In the genomic region with DNA sequence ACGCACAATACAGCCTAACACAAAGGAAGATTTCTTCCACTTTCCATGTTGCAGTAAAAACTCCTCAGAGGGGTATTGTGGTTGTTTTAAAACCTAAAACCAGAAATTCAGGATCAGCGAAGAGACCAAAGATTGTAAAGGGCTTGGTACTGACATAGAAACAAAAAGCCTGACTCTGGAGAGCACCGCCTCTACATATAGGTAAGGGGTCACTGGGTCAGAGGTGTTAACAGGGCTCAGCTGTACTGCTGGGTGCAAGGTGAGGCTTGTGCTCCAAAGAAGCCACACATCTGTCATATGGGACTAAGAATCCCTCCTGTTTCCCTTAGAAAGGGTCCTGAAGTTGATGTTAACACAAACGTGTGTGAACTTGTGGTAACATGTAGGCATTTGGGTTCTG, we compare ENCODE assay signal across 20 mouse cellular contexts.
DNase-seq lines count a peak whose midpoint lies in the region; ATAC-seq and TF ChIP-seq lines count a peak whose summit lies in the region.
"Had no signal": no experiment of that assay in that cellular context is flagged by ENCODE, and none has a peak within 500 bp of the region (broad histone marks: within the 10 kb centered on the region; RNA-seq: fewer than 3 reads in every experiment).

No protein-coding gene starts in this region.

- no peak overlapping the region for H3K9ac ChIP-seq in liver, postnatal 0 days (replicated peaks)
- H3K9ac ChIP-seq in liver, embryonic 12.5 days, result no peak overlapping the region
- no peak overlapping the region for H3K9ac ChIP-seq in stomach, embryonic 16.5 days (ENCODE audit: low read length)
- no peak overlapping the region for H3K9ac ChIP-seq in forebrain, embryonic 13.5 days
- H3K9ac ChIP-seq: embryonic facial prominence, embryonic 12.5 days; forebrain, embryonic 15.5 days; heart, embryonic 13.5 days; hindbrain, embryonic 12.5 days; intestine, embryonic 15.5 days had no signal

- no peaks in the 10 kb centered on the region for H3K27me3 ChIP-seq in liver, postnatal 0 days (ENCODE audit: insufficient read depth, low read length)
- H3K27me3 ChIP-seq in liver, embryonic 12.5 days (replicated peaks), result no peaks in the 10 kb centered on the region
- no peaks in the 10 kb centered on the region for H3K27me3 ChIP-seq in stomach, embryonic 16.5 days (ENCODE audit: control insufficient read depth, insufficient read depth, low read length)
- H3K27me3 ChIP-seq in forebrain, embryonic 13.5 days, result no peaks in the 10 kb centered on the region
- H3K27me3 ChIP-seq: embryonic facial prominence, embryonic 12.5 days; forebrain, embryonic 15.5 days; heart, embryonic 13.5 days; hindbrain, embryonic 12.5 days; intestine, embryonic 15.5 days had no signal

- H3K4me1 ChIP-seq in liver, postnatal 0 days (ENCODE audit: insufficient read depth), result no peaks in the 10 kb centered on the region
- H3K4me1 ChIP-seq in liver, embryonic 12.5 days, result no peaks in the 10 kb centered on the region
- peaks cover 4% of the 10 kb centered on the region for H3K4me1 ChIP-seq in stomach, embryonic 16.5 days (ENCODE audit: control insufficient read depth, insufficient read depth, low read length)
- no peaks in the 10 kb centered on the region for H3K4me1 ChIP-seq in forebrain, embryonic 13.5 days
- H3K4me1 ChIP-seq: embryonic facial prominence, embryonic 12.5 days; forebrain, embryonic 15.5 days; heart, embryonic 10.5 days; heart, embryonic 13.5 days; hindbrain, embryonic 12.5 days; intestine, embryonic 15.5 days had no signal

- no peak for TF ChIP-seq CTCF in liver, postnatal 0 days (IDR thresholded peaks at IDR 0.05; ENCODE audit: low read depth)

- H3K36me3 ChIP-seq in liver, postnatal 0 days (replicated peaks; ENCODE audit: insufficient read depth, low read length), result no peaks in the 10 kb centered on the region
- H3K36me3 ChIP-seq in liver, embryonic 12.5 days, result no peaks in the 10 kb centered on the region
- H3K36me3 ChIP-seq in stomach, embryonic 16.5 days (ENCODE audit: control insufficient read depth, insufficient read depth, low read length), result no peaks in the 10 kb centered on the region
- no peaks in the 10 kb centered on the region for H3K36me3 ChIP-seq in forebrain, embryonic 13.5 days (ENCODE audit: poor library complexity, severe bottlenecking)
- H3K36me3 ChIP-seq: embryonic facial prominence, embryonic 12.5 days; forebrain, embryonic 15.5 days; heart, embryonic 10.5 days; heart, embryonic 13.5 days; hindbrain, embryonic 12.5 days; intestine, embryonic 15.5 days had no signal

- peak; percentile 10 for DNase-seq in adrenal gland, postnatal 10 days
- no peak for DNase-seq in adrenal gland, postnatal 14 days
- DNase-seq in liver, postnatal 0 days, result peak; percentile 16
- DNase-seq in urinary bladder, adult 18-20 months (ENCODE audit: low spot score in 2 of 2), result no peak
- DNase-seq: adrenal gland, postnatal 25 days; cerebellum, adult 18-20 months; cerebellum, adult 9-10 months; cerebellum, postnatal 14 days; gastrocnemius, postnatal 25 days; heart, adult 2 months had no signal

- WGBS in liver, postnatal 0 days (ENCODE audit: insufficient replicate concordance), result 75% methylated on average over 4 of the region's 4 CpGs
- 61% methylated on average over 4 of the region's 4 CpGs for WGBS in liver, embryonic 12.5 days (ENCODE audit: insufficient replicate concordance)
- 71% methylated on average over 4 of the region's 4 CpGs for WGBS in stomach, embryonic 16.5 days
- 80% methylated on average over 4 of the region's 4 CpGs for WGBS in forebrain, embryonic 13.5 days

- H3K9me3 ChIP-seq in liver, postnatal 0 days (ENCODE audit: low read length), result no peaks in the 10 kb centered on the region
- H3K9me3 ChIP-seq in liver, embryonic 12.5 days (replicated peaks), result no peaks in the 10 kb centered on the region
- no peaks in the 10 kb centered on the region for H3K9me3 ChIP-seq in stomach, embryonic 16.5 days (replicated peaks; ENCODE audit: control insufficient read depth, low read length)
- no peaks in the 10 kb centered on the region for H3K9me3 ChIP-seq in forebrain, embryonic 13.5 days (replicated peaks)
- H3K9me3 ChIP-seq: embryonic facial prominence, embryonic 12.5 days; forebrain, embryonic 15.5 days; heart, embryonic 10.5 days; heart, embryonic 13.5 days; hindbrain, embryonic 12.5 days; intestine, embryonic 15.5 days had no signal

- ATAC-seq in liver, postnatal 0 days, result peak; percentile 79; the same call in 1 of the 2 replicates
- no peak for ATAC-seq in liver, embryonic 12.5 days
- peak; percentile 74 for ATAC-seq in stomach, embryonic 16.5 days (ENCODE audit: insufficient read depth, low FRiP score)
- ATAC-seq in forebrain, embryonic 13.5 days, result no peak
- ATAC-seq: forebrain, embryonic 15.5 days; hindbrain, embryonic 16.5 days; intestine, embryonic 15.5 days had no signal

- H3K4me2 ChIP-seq in liver, postnatal 0 days (ENCODE audit: low read depth, low read length), result no peak overlapping the region
- H3K4me2 ChIP-seq in liver, embryonic 12.5 days, result no peak overlapping the region
- H3K4me2 ChIP-seq in stomach, embryonic 16.5 days (ENCODE audit: low read depth, low read length), result no peak overlapping the region
- no peak overlapping the region for H3K4me2 ChIP-seq in forebrain, embryonic 13.5 days
- H3K4me2 ChIP-seq: embryonic facial prominence, embryonic 12.5 days; forebrain, embryonic 15.5 days; heart, embryonic 13.5 days; hindbrain, embryonic 12.5 days; intestine, embryonic 15.5 days had no signal

- no peak for TF ChIP-seq EP300 in liver, postnatal 0 days (IDR thresholded peaks at IDR 0.05; ENCODE audit: low read depth)

- H3K4me3 ChIP-seq in liver, postnatal 0 days (ENCODE audit: low read depth, low read length), result no peak overlapping the region
- H3K4me3 ChIP-seq in liver, embryonic 12.5 days, result no peak overlapping the region
- H3K4me3 ChIP-seq in stomach, embryonic 16.5 days (replicated peaks; ENCODE audit: low read length), result no peak overlapping the region
- no peak overlapping the region for H3K4me3 ChIP-seq in forebrain, embryonic 13.5 days
- H3K4me3 ChIP-seq: embryonic facial prominence, embryonic 12.5 days; forebrain, embryonic 15.5 days; heart, adult 2 months; heart, embryonic 10.5 days; heart, embryonic 13.5 days; hindbrain, embryonic 12.5 days; intestine, embryonic 15.5 days had no signal

- H3K27ac ChIP-seq in liver, postnatal 0 days (ENCODE audit: low read depth), result no peak overlapping the region
- H3K27ac ChIP-seq in liver, embryonic 12.5 days, result no peak overlapping the region
- peak overlapping the region; percentile 79 for H3K27ac ChIP-seq in stomach, embryonic 16.5 days (ENCODE audit: low read length)
- H3K27ac ChIP-seq in forebrain, embryonic 13.5 days, result no peak overlapping the region
- H3K27ac ChIP-seq: embryonic facial prominence, embryonic 12.5 days; forebrain, embryonic 15.5 days; heart, adult 2 months; heart, embryonic 10.5 days; heart, embryonic 13.5 days; hindbrain, embryonic 12.5 days; intestine, embryonic 15.5 days had no signal

Comparison
In these comparisons a context has a peak if more than half of its experiments do, and no peak if none do; other contexts are left out.
1. DNase-seq: peak in adrenal gland, postnatal 10 days (single experiment) and liver, postnatal 0 days (single experiment); none in adrenal gland, postnatal 14 days (single experiment) and urinary bladder, adult 18-20 months (0 of 2).
2. ATAC-seq: peak in liver, postnatal 0 days (single experiment) and stomach, embryonic 16.5 days (single experiment); none in liver, embryonic 12.5 days (single experiment) and forebrain, embryonic 13.5 days (single experiment).